Mouse (Mus musculus): Measurements from ENCODE around the gene Trio. TPM values are rescaled to one million over a fixed set of nuclear protein-coding genes. Genes with fewer than 3 reads are reported as not detected.

Gene Trio
- polyA plus RNA-seq, 1 experiment from 2014 or later, result 65.1 TPM

DNA sequence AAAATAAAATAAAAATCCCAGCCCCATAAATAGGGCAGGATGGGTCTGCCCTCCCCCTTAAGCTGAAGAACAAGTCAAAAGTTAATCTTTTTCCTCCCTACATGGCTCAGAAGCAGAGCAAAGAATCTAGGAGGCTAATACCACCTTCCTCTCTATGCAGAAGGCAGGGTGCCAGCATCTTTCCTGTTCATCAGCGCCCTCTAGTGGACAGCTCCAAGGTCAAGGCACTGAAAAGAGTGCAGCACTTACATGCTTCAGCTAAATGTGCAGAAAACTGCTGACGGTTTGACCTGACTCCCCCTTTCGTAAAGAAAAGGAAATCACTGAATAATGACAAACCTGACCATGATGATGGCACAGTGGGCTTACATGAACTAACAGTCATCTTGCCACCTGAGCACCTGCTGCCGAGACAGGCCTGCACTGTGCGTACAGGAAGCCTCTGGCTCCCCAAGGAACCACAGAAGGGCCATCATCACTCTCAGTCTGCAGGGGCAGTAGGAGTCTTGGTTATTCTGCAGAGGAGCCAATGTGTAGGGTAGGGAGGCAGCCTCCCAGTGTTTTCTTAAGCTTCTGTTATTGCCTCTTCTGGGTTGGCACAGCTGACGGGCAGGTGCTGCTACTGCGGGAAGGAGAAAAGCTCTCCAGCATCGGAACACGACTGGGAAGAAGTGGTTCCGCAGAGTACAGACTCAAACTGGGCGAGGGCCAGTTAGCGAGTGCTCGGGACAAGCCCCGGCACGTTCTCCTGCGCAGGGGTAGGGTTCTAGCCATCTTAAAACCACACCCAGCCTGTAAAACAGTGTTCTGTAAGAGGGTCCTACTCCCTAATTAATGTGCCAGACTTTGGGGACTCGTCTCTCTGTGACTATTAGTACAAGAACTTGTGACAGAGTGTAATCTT is 141.0 kb downstream of the Trio start:
- Histone ChIP-seq H3K9ac (replicated peaks; ENCODE audit: low read depth, low read length) (no peak overlapping the region), H3K9me3 (ENCODE audit: control insufficient read depth, low read length) (no peaks in the 10 kb centered on the region), H3K27ac (ENCODE audit: low read depth, low read length) (no peak overlapping the region), H3K4me2 (ENCODE audit: low read depth, low read length) (no peak overlapping the region), H3K27me3 (ENCODE audit: control insufficient read depth, insufficient read depth, low read length) (no peaks in the 10 kb centered on the region), H3K36me3 (ENCODE audit: control insufficient read depth, insufficient read depth, low read length) (peaks cover 33% of the 10 kb centered on the region), H3K4me3 (ENCODE audit: low read depth, low read length) (no peak overlapping the region), H3K4me1 (ENCODE audit: control insufficient read depth, insufficient read depth, low read length) (no peaks in the 10 kb centered on the region)
- WGBS, result 70% methylated on average over 17 of the region's 17 CpGs
- ATAC-seq (ENCODE audit: low read depth), result peak; percentile 88

DNA sequence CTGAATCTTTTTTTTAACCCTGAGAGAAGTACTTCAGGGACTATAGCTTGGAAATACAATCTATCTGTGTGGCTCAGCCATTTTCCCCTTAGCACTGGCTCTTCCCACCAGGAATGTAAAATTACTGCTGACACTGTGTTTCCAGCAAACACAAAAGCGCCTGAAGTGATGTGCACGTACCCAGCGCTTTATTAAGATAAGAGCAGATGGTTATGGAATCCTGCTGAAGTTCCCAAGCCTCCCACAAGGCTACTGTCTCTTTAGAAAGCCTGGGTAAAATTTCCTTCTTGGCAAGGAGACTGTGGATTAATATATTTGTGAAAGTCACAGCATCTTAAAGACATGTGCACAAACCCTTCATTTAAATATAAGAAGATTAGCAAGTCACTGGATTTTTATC is 141.8 kb downstream of the Trio start:
- no peak overlapping the region for H3K9ac ChIP-seq (replicated peaks; ENCODE audit: low read depth, low read length)
- no peak overlapping the region for H3K4me3 ChIP-seq (ENCODE audit: low read depth, low read length)
- no peaks in the 10 kb centered on the region for H3K4me1 ChIP-seq (ENCODE audit: control insufficient read depth, insufficient read depth, low read length)
- no peak; the same call in 1 of the 2 replicates for ATAC-seq (ENCODE audit: low read depth)
- H3K27ac ChIP-seq (ENCODE audit: low read depth, low read length), result no peak overlapping the region
- H3K9me3 ChIP-seq (ENCODE audit: control insufficient read depth, low read length), result no peaks in the 10 kb centered on the region
- peaks cover 29% of the 10 kb centered on the region for H3K36me3 ChIP-seq (ENCODE audit: control insufficient read depth, insufficient read depth, low read length)
- H3K27me3 ChIP-seq (ENCODE audit: control insufficient read depth, insufficient read depth, low read length), result no peaks in the 10 kb centered on the region
- WGBS, result 80% methylated on average over 3 of the region's 3 CpGs
- H3K4me2 ChIP-seq (ENCODE audit: low read depth, low read length), result no peak overlapping the region

DNA sequence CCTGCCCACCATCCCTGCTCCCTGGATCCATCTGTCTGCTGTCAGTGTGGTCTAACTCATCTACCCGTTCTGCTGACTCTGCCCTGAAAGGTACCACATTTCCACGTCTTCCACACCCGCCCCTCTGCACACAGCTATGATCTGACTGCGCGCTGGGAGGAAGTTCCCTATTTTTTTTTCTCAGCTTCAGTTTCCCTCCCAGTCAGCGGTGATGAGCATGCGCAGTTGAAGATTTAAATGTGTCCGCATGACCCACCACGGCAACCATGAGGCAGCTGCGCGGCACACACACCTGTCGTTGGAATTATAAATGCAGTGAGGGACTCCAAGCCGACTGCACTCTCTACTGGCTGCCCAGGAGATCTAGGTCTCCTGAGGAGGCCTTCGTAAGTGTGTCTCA is 142.8 kb downstream of the Trio start:
- Histone ChIP-seq H3K27ac (ENCODE audit: low read depth, low read length) (no peak overlapping the region), H3K4me2 (ENCODE audit: low read depth, low read length) (no peak overlapping the region), H3K9ac (replicated peaks; ENCODE audit: low read depth, low read length) (no peak overlapping the region), H3K4me1 (ENCODE audit: control insufficient read depth, insufficient read depth, low read length) (no peaks in the 10 kb centered on the region), H3K27me3 (ENCODE audit: control insufficient read depth, insufficient read depth, low read length) (no peaks in the 10 kb centered on the region), H3K4me3 (ENCODE audit: low read depth, low read length) (no peak overlapping the region), H3K36me3 (ENCODE audit: control insufficient read depth, insufficient read depth, low read length) (peaks cover 20% of the 10 kb centered on the region), H3K9me3 (ENCODE audit: control insufficient read depth, low read length) (no peaks in the 10 kb centered on the region)
- ATAC-seq (ENCODE audit: low read depth), result no peak
- 94% methylated on average over 14 of the region's 14 CpGs for WGBS

DNA sequence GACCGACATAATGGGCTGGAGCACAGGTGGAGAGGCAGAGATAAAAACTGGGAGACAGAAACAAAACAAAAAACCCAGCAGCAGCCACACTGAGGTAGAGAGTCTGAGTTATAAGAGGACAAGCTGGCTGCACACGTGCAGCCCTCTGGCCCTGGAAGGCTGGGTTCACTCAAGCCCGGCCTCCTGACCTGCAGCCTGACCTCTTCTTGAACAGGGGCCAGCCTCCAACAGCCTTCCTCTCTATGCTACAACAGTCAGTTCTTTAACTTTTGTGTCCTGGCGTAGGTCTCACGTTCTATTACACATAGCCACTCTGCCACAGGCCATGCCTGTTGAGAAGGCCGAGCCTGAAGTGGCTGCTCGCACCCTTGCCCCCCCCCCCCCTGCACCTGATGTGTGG is 147.8 kb downstream of the Trio start:
- no peak overlapping the region for H3K4me3 ChIP-seq (ENCODE audit: low read depth, low read length)
- 83% methylated on average over 7 of the region's 7 CpGs for WGBS
- H3K4me1 ChIP-seq (ENCODE audit: control insufficient read depth, insufficient read depth, low read length), result no peaks in the 10 kb centered on the region
- H3K4me2 ChIP-seq (ENCODE audit: low read depth, low read length), result no peak overlapping the region
- H3K9ac ChIP-seq (replicated peaks; ENCODE audit: low read depth, low read length), result no peak overlapping the region
- no peaks in the 10 kb centered on the region for H3K9me3 ChIP-seq (ENCODE audit: control insufficient read depth, low read length)
- H3K27ac ChIP-seq (ENCODE audit: low read depth, low read length), result no peak overlapping the region
- H3K27me3 ChIP-seq (ENCODE audit: control insufficient read depth, insufficient read depth, low read length), result no peaks in the 10 kb centered on the region
- H3K36me3 ChIP-seq (ENCODE audit: control insufficient read depth, insufficient read depth, low read length), result peaks cover 14% of the 10 kb centered on the region
- no peak for ATAC-seq (ENCODE audit: low read depth)

DNA sequence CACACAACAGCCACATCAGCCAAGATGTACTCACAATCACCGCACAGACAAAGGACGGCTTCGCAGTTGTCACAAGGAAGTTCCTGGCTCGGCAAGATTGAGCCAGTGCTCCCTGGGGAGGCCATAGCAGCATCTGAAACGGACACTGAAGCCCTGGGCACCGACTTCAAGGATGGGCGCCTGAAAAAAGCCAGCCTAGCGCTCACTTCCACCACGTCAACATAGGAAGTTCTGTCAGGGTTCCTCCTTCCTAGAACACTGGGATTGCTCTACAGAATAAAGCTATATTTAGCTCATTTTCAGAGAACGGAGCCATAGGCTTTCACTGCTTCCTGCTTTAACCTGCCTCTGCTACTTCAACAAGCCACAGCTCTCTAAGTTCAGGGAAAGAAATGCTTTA is 149.3 kb downstream of the Trio start:
- Histone ChIP-seq H3K9me3 (ENCODE audit: control insufficient read depth, low read length) (no peaks in the 10 kb centered on the region), H3K27me3 (ENCODE audit: control insufficient read depth, insufficient read depth, low read length) (no peaks in the 10 kb centered on the region), H3K36me3 (ENCODE audit: control insufficient read depth, insufficient read depth, low read length) (peaks cover 14% of the 10 kb centered on the region), H3K4me2 (ENCODE audit: low read depth, low read length) (no peak overlapping the region), H3K4me3 (ENCODE audit: low read depth, low read length) (no peak overlapping the region), H3K27ac (ENCODE audit: low read depth, low read length) (no peak overlapping the region), H3K4me1 (ENCODE audit: control insufficient read depth, insufficient read depth, low read length) (no peaks in the 10 kb centered on the region), H3K9ac (replicated peaks; ENCODE audit: low read depth, low read length) (no peak overlapping the region)
- no peak for ATAC-seq (ENCODE audit: low read depth)
- WGBS, result 69% methylated on average over 10 of the region's 10 CpGs

DNA sequence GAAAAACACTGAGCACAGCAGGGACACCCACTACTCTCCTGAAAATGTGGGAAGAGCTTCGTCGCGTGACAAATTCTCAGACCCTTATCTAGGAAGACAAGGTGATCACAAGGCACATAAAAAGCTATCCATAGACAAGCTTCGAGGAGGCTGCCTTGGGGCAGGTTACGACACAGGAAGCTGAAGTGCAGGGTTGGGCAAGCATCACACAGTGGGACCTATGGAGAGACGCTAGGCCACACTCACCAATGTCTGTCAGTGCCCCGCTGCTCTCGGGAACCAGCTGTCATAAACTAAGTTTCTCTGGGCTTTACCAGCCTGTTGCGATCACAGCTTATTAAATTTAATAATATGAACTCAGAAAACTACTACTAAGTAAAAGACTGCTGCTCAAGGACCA is 149.9 kb downstream of the Trio start:
- ATAC-seq (ENCODE audit: low read depth), result no peak
- Histone ChIP-seq H3K27ac (ENCODE audit: low read depth, low read length) (no peak overlapping the region), H3K9ac (replicated peaks; ENCODE audit: low read depth, low read length) (no peak overlapping the region), H3K27me3 (ENCODE audit: control insufficient read depth, insufficient read depth, low read length) (no peaks in the 10 kb centered on the region), H3K4me1 (ENCODE audit: control insufficient read depth, insufficient read depth, low read length) (no peaks in the 10 kb centered on the region), H3K4me3 (ENCODE audit: low read depth, low read length) (no peak overlapping the region), H3K36me3 (ENCODE audit: control insufficient read depth, insufficient read depth, low read length) (peaks cover 13% of the 10 kb centered on the region), H3K9me3 (ENCODE audit: control insufficient read depth, low read length) (no peaks in the 10 kb centered on the region), H3K4me2 (ENCODE audit: low read depth, low read length) (no peak overlapping the region)
- 87% methylated on average over 9 of the region's 9 CpGs for WGBS

DNA sequence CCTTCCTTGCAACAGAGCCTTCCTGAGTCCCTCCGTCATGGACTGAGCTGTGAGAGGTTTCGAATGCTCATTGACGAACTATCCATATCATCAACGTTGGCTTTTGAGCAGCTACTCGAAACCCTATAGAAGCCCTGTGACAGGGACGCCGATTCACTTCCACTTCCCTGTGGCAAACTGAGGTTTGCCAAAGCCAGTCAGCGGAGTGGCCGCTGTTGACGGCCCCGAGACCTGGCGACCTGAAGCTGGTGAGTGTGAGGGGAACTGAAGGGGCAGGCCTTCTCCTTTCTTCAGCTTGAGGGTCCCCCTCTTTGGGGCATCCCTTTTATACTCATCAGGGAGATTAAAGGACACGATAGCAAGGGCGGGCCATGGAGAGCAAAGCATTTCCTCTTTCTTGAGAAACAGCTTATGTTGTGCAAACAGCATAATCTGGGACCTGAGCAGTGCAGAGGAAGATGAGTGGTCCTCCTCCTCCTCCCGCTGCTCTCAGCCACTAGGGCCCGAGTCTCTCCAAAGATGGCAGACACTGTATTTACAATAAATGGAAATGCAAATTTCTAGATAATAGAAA is 151.8 kb downstream of the Trio start:
- H3K27me3 ChIP-seq (ENCODE audit: control insufficient read depth, insufficient read depth, low read length), result no peaks in the 10 kb centered on the region
- H3K4me1 ChIP-seq (ENCODE audit: control insufficient read depth, insufficient read depth, low read length), result no peaks in the 10 kb centered on the region
- peaks cover 16% of the 10 kb centered on the region for H3K36me3 ChIP-seq (ENCODE audit: control insufficient read depth, insufficient read depth, low read length)
- H3K9ac ChIP-seq (replicated peaks; ENCODE audit: low read depth, low read length), result no peak overlapping the region
- H3K9me3 ChIP-seq (ENCODE audit: control insufficient read depth, low read length), result no peaks in the 10 kb centered on the region
- H3K27ac ChIP-seq (ENCODE audit: low read depth, low read length), result no peak overlapping the region
- WGBS, result 92% methylated on average over 16 of the region's 16 CpGs
- no peak overlapping the region for H3K4me2 ChIP-seq (ENCODE audit: low read depth, low read length)
- no peak for ATAC-seq (ENCODE audit: low read depth)
- no peak overlapping the region for H3K4me3 ChIP-seq (ENCODE audit: low read depth, low read length)

DNA sequence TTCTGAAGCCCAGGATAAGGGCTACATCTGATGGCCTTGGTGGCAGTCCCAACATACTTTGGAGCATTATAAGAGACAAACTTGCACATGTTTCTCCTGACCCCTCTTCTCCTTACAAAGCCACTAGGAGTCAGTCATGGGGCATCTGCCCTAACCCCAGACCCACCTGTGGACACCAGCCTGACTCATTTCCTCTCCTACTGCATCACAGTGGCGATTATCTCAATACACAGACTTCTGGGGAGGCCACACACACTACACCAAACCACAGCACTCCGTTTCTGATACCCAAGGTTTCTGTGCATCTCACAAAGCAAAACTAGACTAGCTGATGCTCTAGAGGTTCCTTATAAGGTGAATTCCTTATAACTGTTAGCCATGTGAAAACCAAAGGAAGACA is 153.4 kb downstream of the Trio start:
- Histone ChIP-seq H3K36me3 (ENCODE audit: control insufficient read depth, insufficient read depth, low read length) (peaks cover 17% of the 10 kb centered on the region; the same call in 1 of the 2 replicates), H3K27me3 (ENCODE audit: control insufficient read depth, insufficient read depth, low read length) (no peaks in the 10 kb centered on the region), H3K27ac (ENCODE audit: low read depth, low read length) (no peak overlapping the region), H3K9ac (replicated peaks; ENCODE audit: low read depth, low read length) (no peak overlapping the region), H3K4me1 (ENCODE audit: control insufficient read depth, insufficient read depth, low read length) (no peaks in the 10 kb centered on the region), H3K4me2 (ENCODE audit: low read depth, low read length) (no peak overlapping the region), H3K9me3 (ENCODE audit: control insufficient read depth, low read length) (no peaks in the 10 kb centered on the region), H3K4me3 (ENCODE audit: low read depth, low read length) (no peak overlapping the region)
- 93% methylated on average over 2 of the region's 2 CpGs for WGBS
- ATAC-seq (ENCODE audit: low read depth), result no peak

DNA sequence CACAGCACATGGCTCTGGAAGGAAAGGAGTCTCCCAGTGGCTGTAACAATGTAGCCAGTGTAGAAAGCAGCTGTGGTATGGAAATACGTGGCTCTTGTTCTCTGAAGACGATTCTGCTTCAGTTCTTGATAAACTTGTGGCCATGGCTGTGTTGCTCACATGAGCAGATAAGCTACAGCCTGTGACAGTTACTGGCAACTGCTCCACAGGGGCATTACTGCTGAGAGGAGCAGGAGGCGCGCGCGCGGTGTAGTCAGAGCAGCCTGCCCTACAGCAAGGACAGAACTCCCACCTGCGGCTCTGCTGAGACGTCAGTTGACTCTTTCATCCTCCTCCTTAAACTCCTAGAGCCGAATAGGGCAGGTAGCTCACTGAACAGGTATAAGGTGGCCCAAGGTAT is 153.9 kb downstream of the Trio start:
- Histone ChIP-seq H3K36me3 (ENCODE audit: control insufficient read depth, insufficient read depth, low read length) (peaks cover 17% of the 10 kb centered on the region; the same call in 1 of the 2 replicates), H3K9me3 (ENCODE audit: control insufficient read depth, low read length) (no peaks in the 10 kb centered on the region), H3K4me2 (ENCODE audit: low read depth, low read length) (no peak overlapping the region), H3K27ac (ENCODE audit: low read depth, low read length) (no peak overlapping the region), H3K4me1 (ENCODE audit: control insufficient read depth, insufficient read depth, low read length) (no peaks in the 10 kb centered on the region), H3K27me3 (ENCODE audit: control insufficient read depth, insufficient read depth, low read length) (no peaks in the 10 kb centered on the region), H3K4me3 (ENCODE audit: low read depth, low read length) (no peak overlapping the region), H3K9ac (replicated peaks; ENCODE audit: low read depth, low read length) (no peak overlapping the region)
- WGBS, result 88% methylated on average over 10 of the region's 10 CpGs
- 0 out of 2 replicates have a peak, but pooled peaks have one; percentile 38 for ATAC-seq (ENCODE audit: low read depth)
